Mouse (Mus musculus): ENCODE measurements around the gene Reep6. TPM values are rescaled to one million over a fixed set of nuclear protein-coding genes. Genes with fewer than 3 reads are reported as not detected.

Gene Reep6
- polyA plus RNA-seq, 1 experiment from 2014 or later = 7.0 TPM

GRCm38 (mm10) chr10:80304862-80305261, 24.9 kb upstream of the Reep6 start:
- no peak overlapping the region for H3K9ac ChIP-seq (ENCODE audit: low read length)
- no peaks in the 10 kb centered on the region for H3K9me3 ChIP-seq (ENCODE audit: control insufficient read depth, low read length)
- no peak for DNase-seq (ENCODE audit: low spot score)
- no peak overlapping the region for H3K4me3 ChIP-seq (ENCODE audit: low read depth, low read length)
- 28% methylated on average over 25 of the region's 25 CpGs for WGBS
- H3K4me2 ChIP-seq (ENCODE audit: low read depth, low read length, severe bottlenecking) = peak overlapping the region; percentile 18; the same call in 1 of the 2 replicates
- ATAC-seq (replicated peaks; ENCODE audit: low FRiP score) = no peak
- no peak overlapping the region for H3K27ac ChIP-seq (ENCODE audit: low read depth, low read length)
- H3K27me3 ChIP-seq (ENCODE audit: control insufficient read depth, insufficient read depth, low read length) = no peaks in the 10 kb centered on the region; the same call in 1 of the 2 replicates
- peaks cover 24% of the 10 kb centered on the region; the same call in 1 of the 2 replicates for H3K4me1 ChIP-seq (replicated peaks; ENCODE audit: control insufficient read depth, insufficient read depth, low read length)
- peaks cover 22% of the 10 kb centered on the region for H3K36me3 ChIP-seq (ENCODE audit: control insufficient read depth, insufficient read depth, low read length)

GRCm38 (mm10) chr10:80311560-80311959, 18.2 kb upstream of the Reep6 start:
- no peak overlapping the region for H3K9ac ChIP-seq (ENCODE audit: low read length)
- H3K4me1 ChIP-seq (replicated peaks; ENCODE audit: control insufficient read depth, insufficient read depth, low read length) = peaks cover 8% of the 10 kb centered on the region; the same call in 1 of the 2 replicates
- WGBS = 90% methylated on average over 16 of the region's 16 CpGs
- no peak overlapping the region for H3K27ac ChIP-seq (ENCODE audit: low read depth, low read length)
- peaks cover 15% of the 10 kb centered on the region for H3K36me3 ChIP-seq (ENCODE audit: control insufficient read depth, insufficient read depth, low read length)
- ATAC-seq (replicated peaks; ENCODE audit: low FRiP score) (no peak), DNase-seq (ENCODE audit: low spot score) (no peak)
- H3K27me3 ChIP-seq (ENCODE audit: control insufficient read depth, insufficient read depth, low read length) = peaks cover 16% of the 10 kb centered on the region
- no peak overlapping the region for H3K4me3 ChIP-seq (ENCODE audit: low read depth, low read length)
- no peaks in the 10 kb centered on the region for H3K9me3 ChIP-seq (ENCODE audit: control insufficient read depth, low read length)
- no peak overlapping the region for H3K4me2 ChIP-seq (ENCODE audit: low read depth, low read length, severe bottlenecking)

GRCm38 (mm10) chr10:80312586-80313504, 16.9 kb upstream of the Reep6 start:
- H3K27me3 ChIP-seq (ENCODE audit: control insufficient read depth, insufficient read depth, low read length) = peaks cover 16% of the 10 kb centered on the region
- no peak for DNase-seq (ENCODE audit: low spot score)
- peaks cover 8% of the 10 kb centered on the region; the same call in 1 of the 2 replicates for H3K4me1 ChIP-seq (replicated peaks; ENCODE audit: control insufficient read depth, insufficient read depth, low read length)
- no peak overlapping the region for H3K9ac ChIP-seq (ENCODE audit: low read length)
- H3K9me3 ChIP-seq (ENCODE audit: control insufficient read depth, low read length) = no peaks in the 10 kb centered on the region
- ATAC-seq (replicated peaks; ENCODE audit: low FRiP score) = no peak
- no peak overlapping the region for H3K4me2 ChIP-seq (ENCODE audit: low read depth, low read length, severe bottlenecking)
- H3K36me3 ChIP-seq (ENCODE audit: control insufficient read depth, insufficient read depth, low read length) = peaks cover 11% of the 10 kb centered on the region
- WGBS = 74% methylated on average over 54 of the region's 54 CpGs
- no peak overlapping the region for H3K4me3 ChIP-seq (ENCODE audit: low read depth, low read length)
- H3K27ac ChIP-seq (ENCODE audit: low read depth, low read length) = no peak overlapping the region

GRCm38 (mm10) chr10:80313627-80314201, 16.0 kb upstream of the Reep6 start:
- peak; percentile 53 for DNase-seq (ENCODE audit: low spot score)
- peaks cover 8% of the 10 kb centered on the region; the same call in 1 of the 2 replicates for H3K4me1 ChIP-seq (replicated peaks; ENCODE audit: control insufficient read depth, insufficient read depth, low read length)
- H3K4me2 ChIP-seq (ENCODE audit: low read depth, low read length, severe bottlenecking) = no peak overlapping the region
- 76% methylated on average over 20 of the region's 20 CpGs for WGBS
- no peaks in the 10 kb centered on the region for H3K9me3 ChIP-seq (ENCODE audit: control insufficient read depth, low read length)
- H3K9ac ChIP-seq (ENCODE audit: low read length) = no peak overlapping the region
- no peak for ATAC-seq (replicated peaks; ENCODE audit: low FRiP score)
- H3K27ac ChIP-seq (ENCODE audit: low read depth, low read length) = no peak overlapping the region
- peaks cover 6% of the 10 kb centered on the region for H3K36me3 ChIP-seq (ENCODE audit: control insufficient read depth, insufficient read depth, low read length)
- H3K27me3 ChIP-seq (ENCODE audit: control insufficient read depth, insufficient read depth, low read length) = peaks cover 16% of the 10 kb centered on the region
- H3K4me3 ChIP-seq (ENCODE audit: low read depth, low read length) = no peak overlapping the region

- H3K9ac ChIP-seq (ENCODE audit: low read length) = no peak overlapping the region
- H3K36me3 ChIP-seq (ENCODE audit: control insufficient read depth, insufficient read depth, low read length) = peaks cover 3% of the 10 kb centered on the region; the same call in 1 of the 2 replicates
- ATAC-seq (replicated peaks; ENCODE audit: low FRiP score) = no peak
- 60% methylated on average over 16 of the region's 16 CpGs for WGBS
- H3K9me3 ChIP-seq (ENCODE audit: control insufficient read depth, low read length) = no peaks in the 10 kb centered on the region
- H3K4me1 ChIP-seq (replicated peaks; ENCODE audit: control insufficient read depth, insufficient read depth, low read length) = peaks cover 15% of the 10 kb centered on the region
- no peak overlapping the region for H3K27ac ChIP-seq (ENCODE audit: low read depth, low read length)
- DNase-seq (ENCODE audit: low spot score) = peak; percentile 59
- H3K27me3 ChIP-seq (ENCODE audit: control insufficient read depth, insufficient read depth, low read length) = peaks cover 16% of the 10 kb centered on the region
- no peak overlapping the region for H3K4me3 ChIP-seq (ENCODE audit: low read depth, low read length)
- no peak overlapping the region for H3K4me2 ChIP-seq (ENCODE audit: low read depth, low read length, severe bottlenecking)
Observed at GRCm38 (mm10) chr10:80314494-80315001, 15.2 kb upstream of the Reep6 start.

- WGBS = 53% methylated on average over 27 of the region's 27 CpGs
- H3K4me3 ChIP-seq (ENCODE audit: low read depth, low read length) = no peak overlapping the region
- no peak overlapping the region for H3K9ac ChIP-seq (ENCODE audit: low read length)
- DNase-seq (ENCODE audit: low spot score) (peak; percentile 68), ATAC-seq (replicated peaks; ENCODE audit: low FRiP score) (no peak)
- peaks cover 3% of the 10 kb centered on the region; the same call in 1 of the 2 replicates for H3K36me3 ChIP-seq (ENCODE audit: control insufficient read depth, insufficient read depth, low read length)
- H3K27ac ChIP-seq (ENCODE audit: low read depth, low read length) = no peak overlapping the region
- no peaks in the 10 kb centered on the region for H3K9me3 ChIP-seq (ENCODE audit: control insufficient read depth, low read length)
- no peak overlapping the region for H3K4me2 ChIP-seq (ENCODE audit: low read depth, low read length, severe bottlenecking)
- H3K27me3 ChIP-seq (ENCODE audit: control insufficient read depth, insufficient read depth, low read length) = peaks cover 16% of the 10 kb centered on the region
- H3K4me1 ChIP-seq (replicated peaks; ENCODE audit: control insufficient read depth, insufficient read depth, low read length) = peaks cover 17% of the 10 kb centered on the region
Observed at GRCm38 (mm10) chr10:80315315-80315714, 14.4 kb upstream of the Reep6 start.

GRCm38 (mm10) chr10:80316359-80316781, 13.4 kb upstream of the Reep6 start:
- Histone ChIP-seq H3K9me3 (ENCODE audit: control insufficient read depth, low read length) (no peaks in the 10 kb centered on the region), H3K36me3 (ENCODE audit: control insufficient read depth, insufficient read depth, low read length) (peaks cover 3% of the 10 kb centered on the region; the same call in 1 of the 2 replicates), H3K27ac (ENCODE audit: low read depth, low read length) (no peak overlapping the region), H3K4me1 (replicated peaks; ENCODE audit: control insufficient read depth, insufficient read depth, low read length) (peaks cover 17% of the 10 kb centered on the region), H3K27me3 (ENCODE audit: control insufficient read depth, insufficient read depth, low read length) (peaks cover 16% of the 10 kb centered on the region), H3K4me3 (ENCODE audit: low read depth, low read length) (no peak overlapping the region), H3K9ac (ENCODE audit: low read length) (no peak overlapping the region; the same call in 1 of the 2 replicates), H3K4me2 (ENCODE audit: low read depth, low read length, severe bottlenecking) (no peak overlapping the region)
- WGBS = 40% methylated on average over 11 of the region's 11 CpGs
- ATAC-seq (replicated peaks; ENCODE audit: low FRiP score) (peak; percentile 19; the same call in 1 of the 2 replicates), DNase-seq (ENCODE audit: low spot score) (peak; percentile 61)

- 66% methylated on average over 10 of the region's 10 CpGs for WGBS
- no peak overlapping the region for H3K4me2 ChIP-seq (ENCODE audit: low read depth, low read length, severe bottlenecking)
- no peak for DNase-seq (ENCODE audit: low spot score)
Observed at GRCm38 (mm10) chr10:80317011-80317410, 12.7 kb upstream of the Reep6 start.

More at GRCm38 (mm10) chr10:80317011-80317410, 12.7 kb upstream of the Reep6 start:
- no peaks in the 10 kb centered on the region for H3K9me3 ChIP-seq (ENCODE audit: control insufficient read depth, low read length)
- peaks cover 17% of the 10 kb centered on the region for H3K4me1 ChIP-seq (replicated peaks; ENCODE audit: control insufficient read depth, insufficient read depth, low read length)
- H3K9ac ChIP-seq (ENCODE audit: low read length) = no peak overlapping the region
- no peak for ATAC-seq (replicated peaks; ENCODE audit: low FRiP score)
- H3K36me3 ChIP-seq (ENCODE audit: control insufficient read depth, insufficient read depth, low read length) = no peaks in the 10 kb centered on the region; the same call in 1 of the 2 replicates
- H3K27me3 ChIP-seq (ENCODE audit: control insufficient read depth, insufficient read depth, low read length) = peaks cover 16% of the 10 kb centered on the region
- no peak overlapping the region for H3K4me3 ChIP-seq (ENCODE audit: low read depth, low read length)
- H3K27ac ChIP-seq (ENCODE audit: low read depth, low read length) = no peak overlapping the region

All from forebrain, embryonic 11.5 days (tissue).